Mouse (Mus musculus): ENCODE measurements at regions not wholly inside any gene's neighbourhood (a gene's known extent, or its start where the extent isn't known, plus 50 kb on each side); places are given as distances from the start of the nearest gene placed in this dataset.
A peak's percentile ranks its signal among the peaks of the same experiment; 100 is the strongest.

DNA sequence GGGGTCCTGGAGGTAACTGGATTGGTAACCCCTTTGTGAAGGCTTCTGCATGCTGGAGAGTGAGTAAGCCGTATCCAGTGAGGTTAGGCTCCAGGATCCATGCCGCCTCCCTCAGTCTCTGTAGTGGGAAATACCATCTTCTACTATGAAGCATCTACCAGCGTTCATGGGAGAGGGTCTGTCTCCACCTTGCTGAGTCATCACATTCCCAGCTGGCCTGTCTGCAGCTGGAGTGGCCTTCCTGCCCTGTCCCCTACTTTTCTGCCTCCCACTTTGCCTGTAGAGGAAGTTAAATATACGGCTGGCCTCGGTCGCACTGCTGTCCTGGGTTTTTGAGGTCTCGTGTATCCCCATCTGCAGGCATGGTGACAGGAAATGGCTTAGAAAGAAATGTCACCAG lies 78.0 kb upstream of the Sec14l1 start:
- no peak for DNase-seq (ENCODE audit: low read depth, low spot score)

- DNase-seq (ENCODE audit: low read depth, low spot score) = no peak
Measured at GRCm38 (mm10) chr11:117038282-117039106, 76.5 kb upstream of the Sec14l1 start.

DNA sequence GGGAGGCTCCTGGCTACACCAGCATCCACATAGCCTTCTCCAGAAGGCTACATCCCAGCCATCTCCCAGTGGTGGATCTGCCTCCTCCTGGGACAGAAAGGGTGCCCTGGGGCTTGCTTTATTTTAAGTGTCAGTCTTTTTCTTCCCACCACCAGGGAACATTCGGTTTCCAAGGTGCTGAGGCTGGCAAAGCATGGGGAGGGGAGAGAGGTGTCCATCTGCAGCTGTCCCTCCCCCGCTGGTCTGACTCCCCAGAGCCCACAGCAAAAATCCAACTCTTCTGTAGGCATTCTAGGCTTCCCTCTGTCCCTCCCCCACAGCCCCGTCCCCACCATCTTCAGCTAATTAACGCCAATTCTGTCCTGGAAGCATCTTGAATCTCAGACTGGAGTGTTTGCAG lies 74.1 kb upstream of the Sec14l1 start:
- DNase-seq (ENCODE audit: low read depth, low spot score) = no peak

DNA sequence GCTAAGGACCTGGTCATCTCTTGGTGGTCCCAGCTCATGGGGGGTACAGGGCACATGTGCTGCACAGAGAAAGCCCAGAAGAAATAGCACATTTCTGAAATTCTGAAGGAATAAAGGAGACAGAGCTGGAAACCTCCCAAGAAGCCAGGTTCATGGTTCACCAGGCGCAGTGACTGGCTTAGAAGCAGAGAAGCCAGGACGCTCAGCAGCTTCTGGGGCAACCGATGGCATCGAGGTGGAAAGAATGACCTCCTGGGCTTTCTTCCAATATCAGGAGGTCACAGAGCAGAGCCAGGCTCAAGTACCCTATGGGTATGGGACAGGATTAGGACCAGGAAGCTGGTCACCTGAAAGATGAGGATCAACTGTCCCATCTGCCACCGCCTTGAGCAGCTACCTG lies 72.6 kb upstream of the Sec14l1 start:
- no peak for DNase-seq (ENCODE audit: low read depth, low spot score)

- no peak for DNase-seq (ENCODE audit: low read depth, low spot score)
Measured at GRCm38 (mm10) chr11:117043524-117043923, 71.4 kb upstream of the Sec14l1 start.

GRCm38 (mm10) chr11:117044731-117045130 lies 70.2 kb upstream of the Sec14l1 start:
- no peak for DNase-seq (ENCODE audit: low read depth, low spot score)

DNA sequence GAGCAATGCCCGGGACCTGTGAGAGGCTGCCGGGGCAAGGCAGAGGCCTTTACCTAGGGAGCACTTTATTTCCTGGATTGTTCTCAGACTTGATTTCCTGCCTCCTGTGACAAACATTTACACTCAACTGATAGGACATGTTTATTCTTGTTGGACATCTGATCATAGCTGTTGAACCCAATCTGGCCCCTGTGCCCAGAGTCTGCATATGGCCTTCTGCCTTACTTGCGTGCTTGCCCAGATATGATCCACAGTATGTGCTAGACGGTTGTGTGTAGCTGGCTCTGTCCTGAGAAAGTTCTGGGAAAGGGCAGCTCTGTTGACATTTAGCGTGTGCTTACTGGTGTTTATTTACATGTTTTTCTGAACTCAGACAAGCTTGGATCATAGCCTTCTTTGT lies 68.3 kb upstream of the Sec14l1 start:
- DNase-seq (ENCODE audit: low read depth, low spot score) = no peak

- DNase-seq (ENCODE audit: low read depth, low spot score) = no peak
Measured at GRCm38 (mm10) chr11:117047172-117047950, 67.6 kb upstream of the Sec14l1 start.

GRCm38 (mm10) chr11:117048911-117049310 lies 66.1 kb upstream of the Sec14l1 start:
- DNase-seq (ENCODE audit: low read depth, low spot score) = no peak

DNA sequence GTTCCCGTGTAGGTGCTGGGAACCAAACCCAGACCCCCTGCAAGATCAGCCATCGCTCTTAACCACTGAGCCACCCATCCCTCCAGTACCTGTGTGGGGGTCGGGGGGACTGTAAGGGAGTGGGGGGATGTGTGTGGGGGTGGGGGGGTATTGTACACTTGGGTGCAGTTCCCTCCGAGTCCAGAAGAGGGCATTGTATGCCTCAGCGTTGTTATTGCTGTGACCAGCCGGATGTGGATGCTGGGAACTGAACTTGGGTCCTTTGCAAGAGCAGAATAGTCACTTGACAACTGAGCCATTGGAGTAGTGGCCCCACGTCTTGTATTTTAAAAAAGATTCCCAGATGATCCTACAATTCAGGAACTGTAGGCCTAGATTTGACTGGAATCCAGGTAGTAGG lies 64.2 kb upstream of the Sec14l1 start:
- no peak for DNase-seq (ENCODE audit: low read depth, low spot score)

GRCm38 (mm10) chr11:117056958-117057357 lies 58.0 kb upstream of the Sec14l1 start:
- peak; percentile 76 for DNase-seq (ENCODE audit: low read depth, low spot score)

- DNase-seq (ENCODE audit: low read depth, low spot score) = no peak
Measured at GRCm38 (mm10) chr11:117057451-117057850, 57.5 kb upstream of the Sec14l1 start.

DNA sequence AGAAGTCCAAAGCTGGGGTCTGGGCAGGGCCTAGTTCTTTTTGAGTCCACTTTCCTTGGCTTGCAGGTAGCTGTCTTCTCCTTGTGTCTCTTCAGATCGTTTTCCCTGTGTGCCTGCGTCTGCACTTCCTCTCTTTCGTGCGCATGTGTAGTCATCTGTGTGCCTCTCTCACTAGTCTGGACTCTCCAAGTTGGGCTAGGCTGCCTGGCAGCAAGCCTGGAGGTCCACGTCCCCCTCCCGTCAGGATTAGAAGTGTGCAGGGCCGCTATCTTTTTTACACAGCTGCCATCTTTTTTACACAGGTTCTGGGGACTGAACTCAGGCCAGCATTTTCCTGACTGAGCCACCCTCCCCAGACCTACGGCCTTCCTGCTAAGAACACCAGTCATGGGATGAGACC lies 55.8 kb upstream of the Sec14l1 start:
- DNase-seq (ENCODE audit: low read depth, low spot score) = no peak

GRCm38 (mm10) chr11:117059981-117060705 lies 54.8 kb upstream of the Sec14l1 start:
- DNase-seq (ENCODE audit: low read depth, low spot score) = no peak

- no peak for DNase-seq (ENCODE audit: low read depth, low spot score)
Measured at GRCm38 (mm10) chr11:117060706-117061337, 54.1 kb upstream of the Sec14l1 start.

- no peak for DNase-seq (ENCODE audit: low read depth, low spot score)
Measured at GRCm38 (mm10) chr11:117062772-117063499, 52.0 kb upstream of the Sec14l1 start.
